Mouse (Mus musculus) olfactory bulb, adult 2 months (tissue): ENCODE measurements at regions not wholly inside any gene's neighbourhood (a gene's known extent, or its start where the extent isn't known, plus 50 kb on each side); places are given as distances from the start of the nearest gene placed in this dataset.
"Not testable (repeated sequence)": the region's sequence is repeated elsewhere in the genome, so short reads cannot be mapped to it uniquely, and the experiment has no call there.

ENCODE experiments used
- H3K27ac ChIP-seq: fragments of 200-500 bp; 2 replicates; pipeline ENCODE4 v1.5.1; 2012; ENCODE audit warnings: low read depth, low read length; ENCODE audit not compliant: insufficient read depth
- H3K4me1 ChIP-seq: fragments of 200-500 bp; 2 replicates; pipeline ENCODE4 v1.6.1; 2012; ENCODE audit warnings: low read length; ENCODE audit not compliant: control insufficient read depth, insufficient read depth
- H3K4me3 ChIP-seq: fragments of 200-500 bp; 2 replicates; pipeline ENCODE4 v1.5.1; 2012; ENCODE audit warnings: mild to moderate bottlenecking, low read depth, low read length, moderate library complexity; ENCODE audit not compliant: insufficient read depth
- CTCF ChIP-seq: fragments of 200-500 bp; IDR thresholded peaks from 2 replicates; pipeline ENCODE4 v1.5.1; 2012; ENCODE audit warnings: low read depth, mild to moderate bottlenecking, low read length, moderate library complexity; ENCODE audit not compliant: insufficient read depth
- POLR2A ChIP-seq: fragments of 200-500 bp; IDR thresholded peaks from 2 replicates; pipeline ENCODE4 v1.6.1; 2012; ENCODE audit warnings: mild to moderate bottlenecking, low read depth, low read length, moderate library complexity; ENCODE audit not compliant: insufficient read depth
- WGBS: fragments of 180-500 bp; shearing (Covaris S2); methylation state at CpG from one replicate; pipeline ENCODE4 v1.1.7; 2018; 5-methylcytosine and 5-hydroxymethylcytosine counted together

- peaks cover 7% of the 10 kb centered on the region for H3K4me1 ChIP-seq
- 96% methylated on average over 3 of the region's 3 CpGs for WGBS
- no peak for TF ChIP-seq POLR2A
- no peak for TF ChIP-seq CTCF
- H3K27ac ChIP-seq = no peak overlapping the region
- no peak overlapping the region for H3K4me3 ChIP-seq
Observed at GRCm38 (mm10) chr1:136680173-136680572, 55.5 kb downstream of the Zfp281 start.

GRCm38 (mm10) chr1:136682311-136682710 is 57.6 kb downstream of the Zfp281 start:
- not testable (repeated sequence) for H3K4me3 ChIP-seq, H3K4me1 ChIP-seq, H3K27ac ChIP-seq
- WGBS = 77% methylated on average over 10 of the region's 10 CpGs

GRCm38 (mm10) chr1:136683061-136683531 is 58.4 kb downstream of the Zfp281 start:
- TF ChIP-seq POLR2A (no peak), CTCF (no peak)
- Histone ChIP-seq H3K4me1 (peaks cover 10% of the 10 kb centered on the region), H3K4me3 (no peak overlapping the region), H3K27ac (0 out of 2 replicates have a peak overlapping the region, but pooled peaks have one; percentile 13)
- WGBS = 48% methylated on average over 3 of the region's 3 CpGs

- peaks cover 10% of the 10 kb centered on the region for H3K4me1 ChIP-seq
- WGBS = 42% methylated on average over 10 of the region's 10 CpGs
- H3K27ac ChIP-seq = 0 out of 2 replicates have a peak overlapping the region, but pooled peaks have one; percentile 6
Observed at GRCm38 (mm10) chr1:136683561-136684131, 58.9 kb downstream of the Zfp281 start.

GRCm38 (mm10) chr1:136684481-136684880 is 59.8 kb downstream of the Zfp281 start:
- Histone ChIP-seq H3K4me1 (peaks cover 10% of the 10 kb centered on the region), H3K27ac (no peak overlapping the region), H3K4me3 (no peak overlapping the region)
- WGBS = 86% methylated on average over 5 of the region's 5 CpGs
- TF ChIP-seq CTCF (no peak), POLR2A (no peak)

More at GRCm38 (mm10) chr1:136683561-136684131, 58.9 kb downstream of the Zfp281 start:
- TF ChIP-seq POLR2A (no peak), CTCF (no peak)
- no peak overlapping the region for H3K4me3 ChIP-seq

GRCm38 (mm10) chr1:136685191-136686060 is 60.7 kb downstream of the Zfp281 start:
- Histone ChIP-seq H3K4me1 (peaks cover 10% of the 10 kb centered on the region), H3K27ac (peak overlapping the region; percentile 38; the same call in 1 of the 2 replicates), H3K4me3 (no peak overlapping the region)
- TF ChIP-seq POLR2A (no peak), CTCF (no peak)
- WGBS = 71% methylated on average over 13 of the region's 13 CpGs

- peaks cover 10% of the 10 kb centered on the region for H3K4me1 ChIP-seq
- TF ChIP-seq CTCF = no peak
- no peak for TF ChIP-seq POLR2A
- no peak overlapping the region for H3K4me3 ChIP-seq
- no peak overlapping the region for H3K27ac ChIP-seq
Observed at GRCm38 (mm10) chr1:136686467-136686866, 61.8 kb downstream of the Zfp281 start.

GRCm38 (mm10) chr1:136690068-136690467 is 65.4 kb downstream of the Zfp281 start:
- 56% methylated on average over 2 of the region's 2 CpGs for WGBS
- no peak overlapping the region for H3K4me3 ChIP-seq
- no peak for TF ChIP-seq CTCF
- no peak for TF ChIP-seq POLR2A

GRCm38 (mm10) chr1:136693421-136693820 is 68.7 kb downstream of the Zfp281 start:
- Histone ChIP-seq H3K4me3 (no peak overlapping the region), H3K27ac (no peak overlapping the region), H3K4me1 (no peaks in the 10 kb centered on the region)
- TF ChIP-seq POLR2A (no peak), CTCF (no peak)
- WGBS = 80% methylated on average over 5 of the region's 5 CpGs

More at GRCm38 (mm10) chr1:136690068-136690467, 65.4 kb downstream of the Zfp281 start:
- 0 out of 2 replicates have a peak, but pooled peaks cover 2% of the 10 kb centered on the region for H3K4me1 ChIP-seq
- no peak overlapping the region for H3K27ac ChIP-seq
